Mouse (Mus musculus): Measurements from ENCODE around the gene Rap1gap. TPM values are rescaled to one million over a fixed set of nuclear protein-coding genes. Genes with fewer than 3 reads are reported as not detected.

Rap1gap gene
- polyA plus RNA-seq, 1 experiment from 2014 or later = 51.6 TPM

GRCm38 (mm10) chr4:137768381-137768780 lies 103.9 kb downstream of the Rap1gap start:
- no peak overlapping the region for H3K27ac ChIP-seq (ENCODE audit: low read length)
- no peak for ATAC-seq
- 67% methylated on average over 5 of the region's 5 CpGs for WGBS

GRCm38 (mm10) chr4:137768831-137769230 lies 104.3 kb downstream of the Rap1gap start:
- no peak overlapping the region for H3K4me2 ChIP-seq (ENCODE audit: low read length)
- no peaks in the 10 kb centered on the region for H3K36me3 ChIP-seq (ENCODE audit: control insufficient read depth, insufficient read depth)
- WGBS = 82% methylated on average over 6 of the region's 6 CpGs
- H3K4me1 ChIP-seq (replicated peaks; ENCODE audit: control insufficient read depth, insufficient read depth, low read length) = peaks cover 15% of the 10 kb centered on the region
- H3K9ac ChIP-seq (replicated peaks; ENCODE audit: low read depth, low read length) = no peak overlapping the region
- no peaks in the 10 kb centered on the region for H3K9me3 ChIP-seq (ENCODE audit: control insufficient read depth, low read length)
- no peak overlapping the region for H3K4me3 ChIP-seq (replicated peaks; ENCODE audit: low read length)
- no peak overlapping the region for H3K27ac ChIP-seq (ENCODE audit: low read length)
- ATAC-seq = no peak
- no peaks in the 10 kb centered on the region for H3K27me3 ChIP-seq (replicated peaks; ENCODE audit: control insufficient read depth, insufficient read depth, low read length)

More at GRCm38 (mm10) chr4:137768381-137768780, 103.9 kb downstream of the Rap1gap start:
- H3K4me2 ChIP-seq (ENCODE audit: low read length) = no peak overlapping the region
- no peaks in the 10 kb centered on the region for H3K36me3 ChIP-seq (ENCODE audit: control insufficient read depth, insufficient read depth)
- H3K9ac ChIP-seq (replicated peaks; ENCODE audit: low read depth, low read length) = no peak overlapping the region
- H3K27me3 ChIP-seq (replicated peaks; ENCODE audit: control insufficient read depth, insufficient read depth, low read length) = no peaks in the 10 kb centered on the region
- no peaks in the 10 kb centered on the region for H3K9me3 ChIP-seq (ENCODE audit: control insufficient read depth, low read length)
- peaks cover 13% of the 10 kb centered on the region for H3K4me1 ChIP-seq (replicated peaks; ENCODE audit: control insufficient read depth, insufficient read depth, low read length)
- H3K4me3 ChIP-seq (replicated peaks; ENCODE audit: low read length) = no peak overlapping the region

GRCm38 (mm10) chr4:137769635-137770034 lies 105.1 kb downstream of the Rap1gap start:
- H3K27me3 ChIP-seq (replicated peaks; ENCODE audit: control insufficient read depth, insufficient read depth, low read length) = no peaks in the 10 kb centered on the region

GRCm38 (mm10) chr4:137770901-137771612 lies 106.5 kb downstream of the Rap1gap start:
- Histone ChIP-seq H3K36me3 (ENCODE audit: control insufficient read depth, insufficient read depth) (no peaks in the 10 kb centered on the region), H3K4me2 (ENCODE audit: low read length) (no peak overlapping the region), H3K27me3 (replicated peaks; ENCODE audit: control insufficient read depth, insufficient read depth, low read length) (no peaks in the 10 kb centered on the region), H3K4me3 (replicated peaks; ENCODE audit: low read length) (no peak overlapping the region), H3K9me3 (ENCODE audit: control insufficient read depth, low read length) (no peaks in the 10 kb centered on the region), H3K9ac (replicated peaks; ENCODE audit: low read depth, low read length) (no peak overlapping the region), H3K4me1 (replicated peaks; ENCODE audit: control insufficient read depth, insufficient read depth, low read length) (peaks cover 4% of the 10 kb centered on the region; the same call in 1 of the 2 replicates), H3K27ac (ENCODE audit: low read length) (no peak overlapping the region)
- no peak for ATAC-seq
- WGBS = 77% methylated on average over 14 of the region's 14 CpGs

More at GRCm38 (mm10) chr4:137769635-137770034, 105.1 kb downstream of the Rap1gap start:
- WGBS = 65% methylated on average over 7 of the region's 7 CpGs
- Histone ChIP-seq H3K27ac (ENCODE audit: low read length) (no peak overlapping the region), H3K36me3 (ENCODE audit: control insufficient read depth, insufficient read depth) (no peaks in the 10 kb centered on the region), H3K9me3 (ENCODE audit: control insufficient read depth, low read length) (no peaks in the 10 kb centered on the region), H3K4me1 (replicated peaks; ENCODE audit: control insufficient read depth, insufficient read depth, low read length) (peaks cover 15% of the 10 kb centered on the region), H3K4me3 (replicated peaks; ENCODE audit: low read length) (no peak overlapping the region), H3K9ac (replicated peaks; ENCODE audit: low read depth, low read length) (no peak overlapping the region), H3K4me2 (ENCODE audit: low read length) (no peak overlapping the region)
- ATAC-seq = no peak

GRCm38 (mm10) chr4:137771749-137772148 lies 107.2 kb downstream of the Rap1gap start:
- no peak overlapping the region for H3K4me2 ChIP-seq (ENCODE audit: low read length)
- 0 out of 2 replicates have a peak, but pooled peaks cover 2% of the 10 kb centered on the region for H3K4me1 ChIP-seq (replicated peaks; ENCODE audit: control insufficient read depth, insufficient read depth, low read length)
- 82% methylated on average over 3 of the region's 3 CpGs for WGBS
- no peak overlapping the region for H3K4me3 ChIP-seq (replicated peaks; ENCODE audit: low read length)
- no peaks in the 10 kb centered on the region for H3K27me3 ChIP-seq (replicated peaks; ENCODE audit: control insufficient read depth, insufficient read depth, low read length)
- no peak overlapping the region for H3K9ac ChIP-seq (replicated peaks; ENCODE audit: low read depth, low read length)
- H3K36me3 ChIP-seq (ENCODE audit: control insufficient read depth, insufficient read depth) = no peaks in the 10 kb centered on the region
- no peaks in the 10 kb centered on the region for H3K9me3 ChIP-seq (ENCODE audit: control insufficient read depth, low read length)
- no peak for ATAC-seq
- no peak overlapping the region for H3K27ac ChIP-seq (ENCODE audit: low read length)

- Histone ChIP-seq H3K36me3 (ENCODE audit: control insufficient read depth, insufficient read depth) (no peaks in the 10 kb centered on the region), H3K4me2 (ENCODE audit: low read length) (no peak overlapping the region), H3K27ac (ENCODE audit: low read length) (no peak overlapping the region), H3K9me3 (ENCODE audit: control insufficient read depth, low read length) (no peaks in the 10 kb centered on the region), H3K27me3 (replicated peaks; ENCODE audit: control insufficient read depth, insufficient read depth, low read length) (no peaks in the 10 kb centered on the region), H3K9ac (replicated peaks; ENCODE audit: low read depth, low read length) (no peak overlapping the region), H3K4me1 (replicated peaks; ENCODE audit: control insufficient read depth, insufficient read depth, low read length) (0 out of 2 replicates have a peak, but pooled peaks cover 2% of the 10 kb centered on the region), H3K4me3 (replicated peaks; ENCODE audit: low read length) (no peak overlapping the region)
- 88% methylated on average over 16 of the region's 16 CpGs for WGBS
- no peak for ATAC-seq
Observed at GRCm38 (mm10) chr4:137772438-137773056, 108.0 kb downstream of the Rap1gap start.

- 0 out of 2 replicates have a peak, but pooled peaks cover 2% of the 10 kb centered on the region for H3K4me1 ChIP-seq (replicated peaks; ENCODE audit: control insufficient read depth, insufficient read depth, low read length)
- WGBS = 13% methylated on average over 2 of the region's 2 CpGs
- ATAC-seq = no peak
Observed at GRCm38 (mm10) chr4:137773369-137773899, 108.9 kb downstream of the Rap1gap start.

GRCm38 (mm10) chr4:137774013-137774412 lies 109.5 kb downstream of the Rap1gap start:
- Histone ChIP-seq H3K9ac (replicated peaks; ENCODE audit: low read depth, low read length) (no peak overlapping the region), H3K4me1 (replicated peaks; ENCODE audit: control insufficient read depth, insufficient read depth, low read length) (0 out of 2 replicates have a peak, but pooled peaks cover 2% of the 10 kb centered on the region), H3K27me3 (replicated peaks; ENCODE audit: control insufficient read depth, insufficient read depth, low read length) (no peaks in the 10 kb centered on the region), H3K4me3 (replicated peaks; ENCODE audit: low read length) (no peak overlapping the region), H3K4me2 (ENCODE audit: low read length) (no peak overlapping the region), H3K27ac (ENCODE audit: low read length) (no peak overlapping the region), H3K36me3 (ENCODE audit: control insufficient read depth, insufficient read depth) (no peaks in the 10 kb centered on the region), H3K9me3 (ENCODE audit: control insufficient read depth, low read length) (no peaks in the 10 kb centered on the region)
- no peak for ATAC-seq
- 54% methylated on average over 5 of the region's 5 CpGs for WGBS

More at GRCm38 (mm10) chr4:137773369-137773899, 108.9 kb downstream of the Rap1gap start:
- no peaks in the 10 kb centered on the region for H3K27me3 ChIP-seq (replicated peaks; ENCODE audit: control insufficient read depth, insufficient read depth, low read length)
- no peak overlapping the region for H3K4me2 ChIP-seq (ENCODE audit: low read length)
- no peaks in the 10 kb centered on the region for H3K9me3 ChIP-seq (ENCODE audit: control insufficient read depth, low read length)
- H3K4me3 ChIP-seq (replicated peaks; ENCODE audit: low read length) = no peak overlapping the region
- H3K27ac ChIP-seq (ENCODE audit: low read length) = no peak overlapping the region
- H3K36me3 ChIP-seq (ENCODE audit: control insufficient read depth, insufficient read depth) = no peaks in the 10 kb centered on the region
- no peak overlapping the region for H3K9ac ChIP-seq (replicated peaks; ENCODE audit: low read depth, low read length)

GRCm38 (mm10) chr4:137774505-137774904 lies 110.0 kb downstream of the Rap1gap start:
- 90% methylated on average over 6 of the region's 6 CpGs for WGBS
- H3K4me1 ChIP-seq (replicated peaks; ENCODE audit: control insufficient read depth, insufficient read depth, low read length) = 0 out of 2 replicates have a peak, but pooled peaks cover 2% of the 10 kb centered on the region
- H3K36me3 ChIP-seq (ENCODE audit: control insufficient read depth, insufficient read depth) = no peaks in the 10 kb centered on the region
- ATAC-seq = no peak
- H3K27me3 ChIP-seq (replicated peaks; ENCODE audit: control insufficient read depth, insufficient read depth, low read length) = no peaks in the 10 kb centered on the region
- no peak overlapping the region for H3K9ac ChIP-seq (replicated peaks; ENCODE audit: low read depth, low read length)
- no peaks in the 10 kb centered on the region for H3K9me3 ChIP-seq (ENCODE audit: control insufficient read depth, low read length)
- H3K4me2 ChIP-seq (ENCODE audit: low read length) = no peak overlapping the region
- H3K4me3 ChIP-seq (replicated peaks; ENCODE audit: low read length) = no peak overlapping the region
- H3K27ac ChIP-seq (ENCODE audit: low read length) = no peak overlapping the region

Measured in forebrain, embryonic 16.5 days (tissue).